Mouse (Mus musculus) embryonic fibroblast, embryonic 13.5 days (primary cell): ENCODE data around the gene Egln3.

Experiments
- CTCF ChIP-seq: IDR thresholded peaks from 2 replicates; pipeline ENCODE4 v1.5.1; 2011; ENCODE audit warnings: mild to moderate bottlenecking, control low read depth, low read length, moderate library complexity, borderline replicate concordance; ENCODE audit not compliant: insufficient read depth
- POLR2A ChIP-seq: IDR thresholded peaks from 2 replicates; pipeline ENCODE4 v1.6.1; 2011; ENCODE audit warnings: low read depth, mild to moderate bottlenecking, control low read depth, low read length, moderate library complexity

DNA sequence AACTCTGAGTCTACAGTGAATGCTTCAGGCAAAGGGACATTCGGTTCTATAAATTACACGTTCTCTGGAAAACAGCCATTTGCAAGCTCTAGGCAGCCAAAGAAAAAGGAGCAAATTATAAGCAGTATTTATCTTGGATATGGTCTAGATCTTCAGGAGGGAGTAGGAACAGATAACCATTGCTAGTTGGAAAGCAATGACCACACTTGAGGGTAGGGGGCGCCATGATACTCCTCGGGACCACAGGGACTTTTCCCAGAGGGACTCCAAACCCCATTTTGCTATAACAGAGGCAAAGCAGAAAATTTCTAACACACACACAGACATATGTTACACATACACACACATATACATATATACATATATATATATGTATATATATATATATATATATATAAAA, 3.5 kb downstream of the Egln3 start:
- TF ChIP-seq POLR2A = no peak
- TF ChIP-seq CTCF = peak; percentile 24; the same call in 1 of the 2 replicates
